Mouse (Mus musculus) kidney, postnatal 14 days (tissue): Measurements from ENCODE around the gene Zfp280b.
"Not testable (repeated sequence)": the region's sequence is repeated elsewhere in the genome, so short reads cannot be mapped to it uniquely, and the experiment has no call there.

Experiments
- DNase-seq: peaks from one replicate; pipeline ENCODE4 v3.0.0; 2022; ENCODE audit warnings: mixed read lengths

Gene Zfp280b

DNA sequence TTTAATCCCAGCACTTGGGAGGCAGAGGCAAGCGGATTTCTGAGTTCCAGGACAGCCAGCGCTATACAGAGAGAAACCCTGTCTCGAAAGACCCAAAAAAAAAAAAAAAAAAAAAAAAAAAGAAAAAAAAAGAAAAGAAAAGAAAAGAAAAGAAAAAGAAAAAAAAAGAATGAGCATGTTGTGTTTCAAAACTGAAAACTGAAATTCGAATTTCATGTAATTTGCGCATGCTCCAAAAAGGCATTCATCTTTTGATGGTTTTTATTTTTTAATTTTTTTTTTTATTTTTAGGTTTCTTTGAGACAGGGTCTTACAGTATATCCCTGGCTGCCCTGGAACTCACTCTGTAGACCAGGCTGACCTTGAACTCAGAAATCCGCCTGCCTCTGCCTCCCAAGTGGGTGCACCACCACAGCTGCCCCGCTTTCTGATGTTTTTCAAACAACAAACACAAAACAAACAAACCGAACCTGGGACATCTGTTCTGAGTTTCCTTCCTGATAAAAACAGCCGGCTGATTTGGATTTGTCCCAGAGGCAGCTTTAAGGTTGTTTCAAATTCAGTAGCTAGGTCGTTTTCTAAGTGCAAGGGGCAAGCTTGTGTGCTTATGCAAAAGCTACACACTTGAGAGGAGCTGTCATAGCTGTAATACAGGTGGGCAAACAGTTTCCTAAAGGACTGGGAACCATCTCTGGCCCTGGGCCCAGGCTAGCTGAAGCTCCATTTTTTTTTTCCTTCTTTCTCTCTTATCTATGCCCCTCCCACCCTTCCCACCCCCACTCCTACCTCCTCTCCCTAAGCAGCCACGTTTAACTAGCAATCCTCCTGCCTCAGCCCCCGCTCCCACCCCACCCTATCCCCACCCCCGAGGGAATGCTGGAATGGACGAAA is 694 bp upstream of the Zfp280b start:
- no peak for DNase-seq

DNA sequence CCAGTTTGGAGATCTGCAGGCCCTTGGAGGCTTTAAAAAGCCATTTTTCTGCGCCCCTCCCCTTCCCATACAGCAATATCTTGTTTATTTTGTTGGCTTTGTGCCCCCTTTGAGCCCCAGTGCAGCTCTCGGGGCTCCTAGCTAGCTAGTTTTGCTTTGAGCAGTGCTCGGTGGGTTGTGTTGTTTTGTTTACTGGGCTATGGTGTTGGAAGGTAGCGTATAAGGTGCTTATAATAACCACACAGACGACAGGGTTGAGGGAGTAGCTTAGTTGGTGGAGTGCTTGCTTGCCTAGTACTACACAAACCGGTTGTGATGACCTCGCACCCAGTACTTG is 637 bp downstream of the Zfp280b start:
- no peak for DNase-seq

DNA sequence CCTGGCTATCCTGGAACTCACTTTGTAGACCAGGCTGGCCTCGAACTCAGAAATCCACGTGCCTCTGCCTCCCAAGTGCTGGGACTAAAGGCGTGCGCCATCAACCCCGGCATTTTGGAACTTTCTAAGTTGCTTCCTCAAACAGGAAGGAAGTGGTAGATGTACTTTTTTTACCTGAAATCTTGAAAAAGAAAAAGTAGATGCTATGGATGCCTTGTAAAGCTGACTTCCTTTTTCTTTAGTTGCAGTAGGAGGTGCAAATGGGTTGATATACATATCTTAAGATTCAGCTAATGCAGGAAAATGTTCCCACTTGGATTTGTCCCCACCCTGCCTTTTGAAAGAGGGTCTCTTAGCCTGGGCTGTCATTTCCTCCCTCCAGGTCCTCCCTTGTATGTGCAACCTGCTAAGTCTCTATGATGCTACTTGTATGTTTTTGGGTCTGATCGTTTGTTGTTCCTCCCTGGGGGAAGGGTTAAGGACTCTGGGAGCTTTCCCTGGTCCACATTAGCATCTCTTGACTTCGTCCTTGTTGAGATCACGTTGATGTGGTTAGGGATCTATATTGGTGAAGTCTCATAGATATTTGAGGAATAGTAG is 1.7 kb downstream of the Zfp280b start:
- DNase-seq, result no peak

DNA sequence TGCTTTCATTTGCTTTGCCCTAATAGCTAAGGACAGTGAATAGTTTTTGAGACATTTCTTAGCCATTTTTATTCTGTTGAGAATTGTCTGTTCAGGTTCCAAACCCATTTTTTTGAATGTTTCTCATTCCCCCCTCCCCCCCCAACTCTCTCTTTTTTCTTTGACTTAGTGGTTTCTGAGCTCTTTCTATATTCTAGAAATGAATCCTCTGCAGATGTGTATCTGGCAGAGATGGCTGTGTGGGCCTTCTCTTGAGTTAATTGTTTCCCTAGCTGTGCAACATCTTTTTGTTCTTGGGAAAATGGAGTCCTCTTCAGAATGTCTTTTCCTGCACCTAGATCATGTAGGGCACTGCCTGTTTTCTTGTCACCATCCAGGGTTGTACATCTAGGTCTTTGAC is 2.8 kb downstream of the Zfp280b start:
- DNase-seq, result no peak

DNA sequence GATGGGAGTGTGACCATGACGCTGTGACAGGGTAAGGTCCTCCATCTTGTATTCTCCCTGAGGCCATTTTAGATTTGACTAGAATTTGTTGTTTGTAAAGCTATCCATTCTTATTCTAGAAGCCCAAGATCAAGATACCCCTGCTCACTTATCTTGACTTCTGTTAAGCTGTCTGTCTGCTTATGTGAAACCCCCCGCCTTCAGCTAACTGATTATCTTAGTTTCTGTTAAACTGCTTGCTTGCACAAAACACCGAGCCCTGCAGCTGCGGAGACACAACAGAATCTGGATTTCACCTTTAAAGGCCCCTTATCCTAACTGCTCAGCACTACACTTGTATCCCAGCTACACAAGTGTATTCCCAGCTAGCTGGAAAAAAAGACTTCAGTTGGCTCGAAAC is 4.5 kb downstream of the Zfp280b start:
- no peak for DNase-seq

DNA sequence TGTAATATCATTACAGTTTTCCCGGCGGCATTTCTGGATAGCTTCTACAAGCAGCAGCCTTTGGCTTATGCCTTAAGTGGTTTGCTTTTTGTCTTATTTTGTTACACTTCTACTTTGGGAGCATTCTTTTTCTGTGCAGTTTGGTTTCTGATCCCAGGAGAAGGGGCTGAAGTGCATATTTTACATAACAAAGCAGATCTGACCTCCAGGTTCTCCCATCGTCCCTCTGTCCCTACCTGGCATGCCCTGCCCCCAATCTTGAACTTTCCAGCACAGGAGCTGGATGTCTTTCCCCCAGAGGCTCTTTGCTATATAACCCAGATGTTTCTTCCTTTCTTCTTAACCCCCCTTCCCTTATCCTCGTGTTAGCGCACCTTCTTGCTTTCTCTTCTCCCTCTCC is 12.9 kb downstream of the Zfp280b start:
- DNase-seq, result no peak

DNA sequence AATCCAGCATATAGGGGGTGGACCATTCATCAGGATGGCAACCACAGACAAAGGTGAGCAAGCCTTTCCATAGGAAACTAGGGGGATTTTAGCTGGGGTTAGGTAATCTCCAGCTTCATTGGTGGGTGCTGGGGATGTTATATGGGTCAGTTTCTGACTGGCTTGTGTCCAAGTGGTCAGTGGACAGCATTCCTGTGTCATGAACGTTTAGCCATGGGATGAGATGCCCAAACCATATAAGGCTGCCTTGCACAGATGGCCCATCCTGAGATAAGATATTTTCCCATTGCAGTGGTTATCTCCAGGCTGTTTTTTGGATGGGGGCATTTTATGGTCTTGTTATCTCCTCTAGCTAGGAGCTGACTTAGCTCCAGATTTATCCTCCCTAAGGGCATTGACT is 14.3 kb downstream of the Zfp280b start:
- no peak for DNase-seq

DNA sequence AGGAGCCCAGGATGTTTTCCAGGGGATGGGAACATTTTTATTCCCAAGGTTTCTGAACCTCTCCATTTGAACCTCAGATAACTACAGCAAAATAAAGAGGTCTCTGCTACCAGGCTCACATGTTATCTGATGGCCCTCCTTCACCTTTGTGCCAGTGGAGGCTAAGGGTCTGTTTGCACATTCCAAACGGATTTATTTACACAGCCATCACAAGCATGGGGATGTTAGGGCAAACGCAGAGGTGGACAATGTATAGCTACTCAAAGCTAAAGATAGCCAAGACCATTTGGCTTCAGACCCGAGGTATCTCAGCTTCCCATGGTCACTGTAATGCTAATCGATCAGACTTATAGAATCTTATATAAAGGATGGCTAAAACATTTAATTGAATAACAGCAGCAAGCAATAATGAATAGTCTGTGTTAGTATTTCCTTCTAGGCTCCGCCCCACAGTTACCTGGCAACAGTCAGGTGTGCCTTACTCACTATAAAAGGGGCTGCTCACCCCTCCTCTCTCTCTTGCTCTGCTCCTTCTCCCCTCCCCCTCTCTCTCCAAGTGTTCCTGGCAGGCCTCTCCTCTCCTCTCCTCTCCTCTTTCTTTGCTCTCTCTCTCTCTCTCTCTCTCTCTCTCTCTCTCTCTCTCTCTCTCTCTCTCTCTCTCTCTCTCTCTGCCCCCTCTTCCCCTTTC is 14.9 kb downstream of the Zfp280b start:
- DNase-seq, result no peak

DNA sequence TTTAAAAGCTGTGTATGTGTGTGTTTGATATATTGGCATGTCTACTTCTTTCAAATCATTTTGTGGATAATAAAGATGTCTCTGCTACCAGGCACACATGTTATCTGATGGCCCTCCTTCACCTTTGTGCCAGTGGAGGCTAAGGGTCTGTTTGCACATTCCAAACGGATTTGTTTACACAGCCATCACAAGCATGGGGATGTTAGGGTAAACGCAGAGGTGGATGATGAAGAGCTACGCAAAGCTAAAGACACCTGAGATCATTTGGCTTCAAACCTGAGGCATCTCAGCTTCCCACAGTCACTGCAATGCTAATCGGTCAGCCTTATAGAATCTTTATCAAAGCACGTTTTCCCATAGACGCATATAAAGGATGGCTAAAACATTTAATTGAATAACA is 16.5 kb downstream of the Zfp280b start:
- no peak for DNase-seq

DNA sequence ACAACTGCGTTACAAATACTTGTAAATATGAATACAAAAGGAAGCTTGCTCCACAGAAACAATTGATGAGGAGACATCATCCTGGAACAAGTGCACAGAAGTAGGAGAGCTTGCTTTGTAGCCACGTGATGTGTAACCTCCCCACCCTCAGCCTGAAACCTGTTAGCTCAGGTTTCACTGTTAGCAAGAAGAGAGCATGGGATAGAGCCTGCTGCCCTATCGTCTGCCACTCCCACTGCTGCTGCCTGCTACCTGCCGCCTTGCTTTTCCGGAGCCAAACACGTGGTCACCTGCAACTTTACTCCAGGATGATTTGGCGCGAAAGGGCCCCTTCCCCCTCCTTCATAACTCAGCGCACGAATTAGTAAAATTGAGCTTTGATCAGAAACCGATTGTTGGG is 19.4 kb downstream of the Zfp280b start:
- no peak for DNase-seq

DNA sequence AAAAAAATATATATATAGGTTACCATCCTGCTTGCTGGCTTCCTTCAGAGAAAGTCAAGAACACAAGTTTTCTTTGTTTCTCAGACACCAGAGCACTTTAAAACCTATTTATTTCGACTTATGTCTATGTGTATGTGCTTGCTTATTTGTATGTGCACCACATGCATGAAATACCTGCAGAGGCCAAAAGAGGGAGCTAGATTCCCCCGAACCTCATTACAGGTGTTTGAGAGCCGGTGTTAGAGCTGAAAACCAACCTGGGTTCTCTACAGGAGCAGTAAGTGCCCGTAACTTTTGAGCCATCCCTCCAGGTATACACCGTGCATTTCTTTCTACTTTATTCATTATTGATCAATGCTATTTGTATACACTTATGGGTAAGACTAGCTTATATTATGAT is 30.0 kb downstream of the Zfp280b start:
- DNase-seq, result no peak

DNA sequence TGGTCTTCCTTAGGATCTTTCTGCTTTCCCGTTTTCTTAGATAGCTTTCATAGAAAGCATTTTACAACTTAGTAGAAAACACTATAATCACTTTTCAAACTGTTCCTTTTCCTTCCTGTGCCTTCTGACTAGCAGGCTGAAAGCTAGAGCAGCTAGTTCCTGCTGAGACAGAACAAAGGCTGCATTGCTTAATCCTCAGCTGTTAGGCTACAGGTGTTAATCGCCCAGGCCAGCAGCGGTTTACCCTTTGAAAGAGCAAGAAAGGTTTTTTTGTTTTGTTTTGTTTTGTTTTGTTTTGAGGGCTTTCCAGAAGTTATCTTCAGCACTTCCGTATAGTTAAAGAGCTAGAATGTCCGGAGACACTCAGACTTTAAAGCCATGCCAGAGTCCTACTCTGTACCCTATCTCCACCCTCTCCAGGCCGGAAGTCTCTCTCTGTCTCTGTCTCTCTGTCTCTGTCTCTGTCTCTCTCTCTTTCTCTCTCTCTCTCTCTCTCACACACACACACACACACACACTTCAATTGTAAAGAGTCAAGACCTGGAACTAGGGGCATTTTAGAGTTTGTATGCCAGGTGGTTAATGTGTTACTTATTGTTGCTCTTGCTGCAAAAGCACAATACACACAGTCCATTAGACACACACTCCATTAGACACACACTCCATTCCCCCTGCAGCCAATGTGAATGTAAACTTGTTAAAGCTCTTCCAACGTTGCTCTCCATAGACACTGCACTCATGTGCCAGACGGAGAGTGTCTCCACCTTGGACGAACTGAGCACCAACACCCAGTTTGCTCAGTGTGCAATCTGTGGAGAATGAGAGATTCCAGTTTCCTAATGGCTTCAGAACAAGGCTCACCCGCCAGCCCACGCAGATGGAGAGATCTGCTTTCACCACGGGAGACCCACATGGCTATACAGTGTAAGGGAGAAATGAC is 35.5 kb downstream of the Zfp280b start:
- DNase-seq, result peak; percentile 26

DNA sequence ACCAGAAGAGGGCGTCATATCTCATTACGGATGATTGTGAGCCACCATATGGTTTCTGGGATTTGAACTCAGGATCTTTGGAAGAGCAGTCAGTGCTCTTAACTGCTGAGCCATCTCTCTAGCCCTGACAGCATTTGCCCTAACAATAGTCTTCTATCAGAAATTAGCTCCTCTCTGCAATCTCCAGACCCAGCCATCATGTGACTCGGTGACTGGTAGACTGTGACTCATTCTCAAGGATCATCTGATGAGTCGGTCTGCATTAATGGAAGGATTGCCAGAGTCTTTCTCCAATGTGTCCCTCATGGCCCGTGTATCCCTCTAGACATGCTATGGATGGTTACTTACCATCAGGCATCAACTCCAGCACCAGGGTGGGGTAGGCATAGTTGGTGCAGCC is 39.6 kb downstream of the Zfp280b start:
- not testable (repeated sequence) for DNase-seq

DNA sequence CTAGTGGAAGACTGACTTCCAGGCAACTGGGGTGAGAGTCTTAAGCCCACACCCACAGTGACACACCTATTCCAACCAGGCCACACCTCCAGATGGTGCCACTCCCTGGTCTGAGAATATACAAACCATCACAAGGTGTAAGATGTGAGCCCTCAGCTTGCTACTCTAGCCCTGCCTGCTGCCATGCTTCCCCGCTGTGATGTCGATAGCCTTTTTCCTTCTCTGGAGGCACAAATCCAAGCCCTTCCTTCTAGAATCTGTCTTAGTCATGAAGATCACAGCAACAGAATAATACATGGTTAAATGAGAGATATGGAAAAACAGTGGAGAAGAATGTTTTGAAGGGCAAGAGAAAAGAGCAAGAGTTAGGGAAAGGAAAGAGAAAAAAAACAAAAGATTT is 44.6 kb downstream of the Zfp280b start:
- DNase-seq, result not testable (repeated sequence)
